Mouse (Mus musculus): Measurements from ENCODE around the gene Clpsl2.

The Clpsl2 gene

DNA sequence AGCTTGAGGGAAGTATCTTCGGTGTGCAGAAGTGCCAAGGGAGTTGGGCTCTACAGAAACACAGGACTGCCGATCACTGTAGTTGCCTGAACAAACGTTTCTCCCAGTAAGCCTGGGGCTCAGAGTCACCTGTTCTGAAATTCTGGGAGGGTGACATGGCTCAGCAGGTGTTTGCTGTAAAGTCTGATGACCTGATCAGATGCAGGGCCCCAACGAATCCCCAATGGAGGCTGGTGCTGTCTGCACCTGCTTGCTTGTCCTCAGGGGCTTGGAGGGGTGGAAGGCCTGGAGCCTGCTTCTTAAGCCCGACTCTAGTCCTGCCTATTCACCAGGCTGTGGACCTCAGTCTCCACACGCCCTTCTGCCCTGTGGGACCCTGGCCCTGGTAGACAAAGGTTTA, 8.6 kb downstream of the Clpsl2 start:
- DNase-seq (ENCODE audit: inconsistent ontology term) = no peak

DNA sequence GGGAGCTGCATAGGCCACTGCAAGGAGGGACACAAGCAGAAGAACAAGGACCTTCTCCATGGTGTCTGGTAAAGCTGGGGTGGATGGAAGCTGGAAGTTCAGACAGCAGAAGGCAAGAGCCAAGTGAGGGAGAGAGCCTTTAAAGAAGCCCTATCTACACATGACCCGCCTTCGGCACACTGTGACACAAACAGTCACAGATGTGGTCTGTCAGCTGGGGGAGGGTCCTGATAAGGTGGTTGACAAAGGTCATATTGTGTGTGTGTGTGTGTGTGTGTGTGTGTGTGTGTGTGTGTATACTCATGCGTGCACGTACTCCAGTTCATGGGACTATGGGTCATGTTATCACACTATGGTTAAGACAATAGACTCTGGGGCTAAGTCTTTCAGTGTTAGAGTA, 11.4 kb downstream of the Clpsl2 start, which contains the start of gene Clps:
Gene Clps, minus strand, starts transcription at position 169 of the 400 bp plus-strand sequence.
- no peak for DNase-seq (ENCODE audit: inconsistent ontology term)

DNA sequence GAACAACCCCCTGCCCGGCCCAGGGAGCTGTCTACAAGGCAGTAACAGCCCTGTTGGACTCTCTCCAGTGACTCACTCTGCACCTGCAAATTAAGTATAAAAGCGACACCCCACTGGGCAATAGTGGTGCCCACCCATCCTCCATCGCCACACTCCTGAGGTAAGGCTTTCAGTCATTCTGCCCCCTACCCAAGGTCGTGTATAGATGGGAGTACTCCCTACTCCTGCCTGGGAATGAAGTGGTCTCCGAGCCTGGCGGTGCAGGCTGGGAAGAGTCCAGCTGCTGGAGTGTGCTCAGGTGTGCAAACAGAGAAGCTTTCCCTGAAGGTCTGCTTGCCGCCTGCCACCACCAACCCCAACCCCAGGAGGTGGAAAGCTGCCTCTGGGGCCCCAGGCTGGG, 12.4 kb downstream of the Clpsl2 start:
- DNase-seq (ENCODE audit: inconsistent ontology term) = no peak

DNA sequence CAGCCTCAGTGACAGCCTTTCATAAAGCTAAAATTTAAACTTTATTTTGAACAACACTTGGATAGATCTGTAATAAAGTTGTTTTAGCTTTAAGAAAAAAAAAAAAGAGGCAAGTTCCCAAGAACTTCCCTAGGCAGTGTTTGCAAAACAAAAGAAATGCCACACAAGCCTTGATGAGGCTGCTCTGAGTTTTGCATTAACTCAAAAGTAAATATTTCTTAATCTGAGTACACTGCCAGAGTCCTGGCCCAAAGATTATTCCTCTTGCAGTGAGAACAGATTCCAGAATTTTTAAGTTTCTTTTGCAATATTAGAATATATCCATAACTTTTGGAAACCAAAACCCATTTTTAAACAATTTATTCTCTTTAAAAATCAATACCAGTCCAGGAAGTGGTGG, 16.0 kb downstream of the Clpsl2 start:
- no peak for DNase-seq (ENCODE audit: inconsistent ontology term)

DNA sequence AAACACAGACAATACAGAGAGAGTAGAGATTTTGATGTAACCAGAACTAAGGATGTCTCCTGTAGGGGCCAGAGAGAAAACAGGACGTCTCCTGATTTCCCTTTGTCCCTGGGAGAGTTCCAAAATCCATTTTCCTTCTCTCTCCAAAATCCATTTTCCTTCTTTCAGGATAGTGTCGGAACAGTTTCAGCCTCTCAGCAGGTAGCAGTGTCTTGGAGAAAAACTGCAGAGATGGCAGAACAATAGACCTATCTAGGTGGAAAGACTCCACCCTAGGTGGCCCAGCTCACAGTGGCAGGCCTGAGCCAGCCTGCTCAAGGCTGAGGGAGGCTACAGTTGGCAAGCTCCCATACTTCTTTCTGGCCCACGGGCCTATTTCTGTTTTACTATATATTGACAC, 18.3 kb downstream of the Clpsl2 start:
- no peak for DNase-seq (ENCODE audit: inconsistent ontology term)

DNA sequence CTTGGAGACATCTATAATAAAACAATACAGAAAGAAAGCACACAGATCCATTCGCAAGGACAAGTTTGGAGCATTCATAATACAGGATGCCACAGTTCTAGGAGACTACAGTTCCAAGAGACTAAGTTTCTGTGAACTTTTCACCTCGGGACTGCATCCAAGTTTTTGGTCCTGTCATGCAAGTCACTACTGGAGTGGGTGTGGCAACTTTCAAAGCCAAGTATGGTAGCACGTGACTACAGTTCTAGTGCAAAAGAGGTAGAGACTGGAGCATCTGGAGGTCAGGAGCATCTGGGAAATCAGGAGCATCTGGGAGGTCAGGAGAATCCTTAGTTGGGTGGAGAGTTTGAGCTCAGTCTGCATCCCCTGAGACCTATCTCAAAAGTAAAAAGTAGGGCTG, 22.7 kb downstream of the Clpsl2 start:
- DNase-seq (ENCODE audit: inconsistent ontology term) = no peak

DNA sequence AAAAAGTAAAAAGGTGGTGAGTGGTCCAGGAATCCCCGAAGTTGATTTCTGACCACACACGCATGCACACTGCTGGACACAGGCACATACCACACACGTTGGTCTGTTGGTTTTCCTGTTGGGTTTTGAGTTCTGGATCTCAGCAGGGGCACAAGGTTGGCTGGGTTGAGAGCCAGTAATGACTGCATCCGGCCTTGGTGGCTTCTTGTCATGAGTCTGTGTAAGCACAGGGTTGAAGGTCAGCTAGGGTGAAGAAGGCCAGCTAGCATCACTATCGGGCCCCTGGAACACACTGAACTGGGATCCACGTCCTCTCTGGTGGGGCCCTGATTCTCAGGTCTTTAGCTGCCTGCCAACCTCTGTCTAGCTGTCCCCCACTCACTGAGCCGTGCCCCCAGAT, 23.3 kb downstream of the Clpsl2 start:
- DNase-seq (ENCODE audit: inconsistent ontology term) = no peak

DNA sequence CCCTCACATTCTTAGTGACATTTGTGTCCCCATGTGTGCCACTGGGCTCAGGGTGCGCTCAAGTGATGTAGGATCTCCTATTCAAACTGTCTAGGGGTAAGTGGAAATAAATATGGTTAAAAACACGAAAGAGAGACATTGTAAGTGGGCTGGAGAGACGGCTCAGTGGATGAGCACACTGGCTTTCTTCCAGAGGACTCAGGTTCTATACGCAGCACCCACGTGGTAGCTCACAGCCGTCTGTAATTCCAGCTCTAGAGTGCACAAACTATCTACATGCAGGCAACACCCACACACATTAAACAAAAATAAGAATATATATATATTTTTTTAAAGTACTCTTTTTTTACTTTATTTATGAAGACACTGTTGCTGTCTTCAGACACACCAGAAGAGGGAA, 23.7 kb downstream of the Clpsl2 start:
- no peak for DNase-seq (ENCODE audit: inconsistent ontology term)

DNA sequence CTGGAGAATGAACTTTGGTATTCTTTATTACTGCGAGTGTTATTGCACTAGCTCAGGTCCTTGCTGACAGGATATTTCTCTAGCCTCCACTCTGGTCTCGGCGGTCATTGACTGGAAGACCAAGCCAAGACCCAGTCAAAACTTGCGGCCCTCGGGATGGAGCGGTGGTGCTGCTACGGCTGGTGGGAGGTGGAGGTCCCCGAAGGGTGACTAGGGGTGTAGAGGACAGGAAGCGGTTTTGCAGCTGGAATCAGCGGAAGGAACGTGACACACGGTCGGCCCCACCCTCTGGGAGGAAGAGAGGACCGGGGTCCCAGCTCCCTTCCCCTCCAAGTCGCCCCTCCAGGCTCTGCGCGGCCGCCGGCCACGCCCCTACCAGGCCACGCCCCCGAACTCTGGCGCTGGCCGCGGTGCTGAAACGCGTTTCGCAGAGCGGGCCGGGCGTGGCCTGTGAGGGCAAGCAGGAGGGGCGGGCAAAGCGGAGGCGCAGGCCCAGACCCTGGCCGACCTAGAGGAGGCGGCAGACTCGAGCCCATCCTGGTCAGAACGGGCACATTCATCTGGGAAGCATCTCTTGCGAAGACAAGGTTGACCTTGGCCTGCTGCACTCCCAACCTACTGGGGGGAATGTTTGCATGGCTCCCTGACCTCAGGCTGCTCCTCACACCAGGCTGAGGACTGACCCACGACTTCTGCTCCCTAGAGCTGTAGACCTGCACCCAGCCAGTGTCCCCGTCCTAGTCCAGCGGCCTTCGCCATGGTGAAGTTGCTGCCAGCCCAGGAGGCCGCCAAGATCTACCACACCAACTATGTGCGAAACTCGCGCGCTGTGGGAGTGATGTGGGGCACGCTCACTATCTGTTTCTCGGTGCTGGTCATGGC, 26.3 kb downstream of the Clpsl2 start, which contains the start of gene Lhfpl5:
Gene Lhfpl5, plus strand, starts transcription at position 398 of the 882 bp plus-strand sequence.
- DNase-seq (ENCODE audit: inconsistent ontology term) = peak; percentile 51

DNA sequence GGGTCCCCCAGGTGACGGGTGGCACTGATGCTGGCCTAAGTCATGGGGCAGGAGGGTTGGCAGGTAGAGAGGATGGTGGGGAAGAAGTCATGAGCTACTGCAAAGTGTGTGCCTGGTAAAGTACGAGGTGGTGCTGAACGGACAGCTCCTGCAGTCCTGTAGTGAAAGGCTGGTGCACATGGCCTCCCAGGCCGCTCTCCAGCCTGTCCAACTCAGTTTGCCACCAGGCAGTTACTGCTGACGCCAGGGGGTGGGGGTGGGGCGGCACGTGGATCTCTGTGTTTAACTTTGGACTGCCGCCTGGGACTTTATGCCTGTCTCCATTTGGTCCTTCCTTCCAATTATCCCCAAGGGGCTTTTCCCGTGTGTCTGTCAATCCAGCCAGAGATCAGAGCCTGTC, 31.2 kb downstream of the Clpsl2 start:
- peak; percentile 61 for DNase-seq (ENCODE audit: inconsistent ontology term)

DNA sequence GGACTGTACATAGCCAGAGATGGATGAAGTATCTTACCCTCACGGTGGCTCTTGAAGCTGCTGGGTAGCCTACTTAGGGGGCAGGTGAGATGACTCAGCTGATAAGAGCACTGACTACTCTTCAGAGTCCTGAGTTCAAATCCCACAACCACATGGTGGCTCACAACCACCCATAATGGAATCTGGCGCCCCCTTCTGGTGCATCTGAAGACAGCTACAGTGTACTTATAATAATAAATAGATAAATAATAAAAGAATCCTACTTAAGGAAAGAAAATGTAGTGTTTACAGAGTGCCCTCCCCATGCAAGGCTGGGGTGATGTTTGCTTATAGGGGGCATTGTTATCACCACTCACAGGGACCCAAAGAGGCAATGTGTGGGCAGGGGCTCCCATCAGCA, 31.8 kb downstream of the Clpsl2 start:
- DNase-seq (ENCODE audit: inconsistent ontology term) = no peak

DNA sequence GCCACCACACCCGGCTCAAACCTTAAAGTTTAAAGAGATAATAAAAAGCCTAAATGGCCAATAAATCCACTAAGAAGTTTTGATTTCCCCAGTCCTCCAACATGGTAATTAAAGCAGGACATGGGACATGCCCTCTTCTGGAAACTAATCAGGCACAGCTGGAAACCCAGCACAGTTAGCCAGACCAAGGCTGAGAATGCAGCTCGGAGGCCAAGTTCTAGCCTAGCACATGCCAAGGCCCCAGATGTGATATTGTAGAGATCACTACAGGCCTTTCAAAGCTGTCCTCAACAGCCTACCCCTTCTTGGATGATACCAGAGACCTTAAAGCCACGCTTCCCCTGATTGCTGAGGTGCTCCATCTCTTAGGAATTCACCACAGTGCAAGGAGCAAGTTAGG, 37.3 kb downstream of the Clpsl2 start:
- no peak for DNase-seq (ENCODE audit: inconsistent ontology term)

DNA sequence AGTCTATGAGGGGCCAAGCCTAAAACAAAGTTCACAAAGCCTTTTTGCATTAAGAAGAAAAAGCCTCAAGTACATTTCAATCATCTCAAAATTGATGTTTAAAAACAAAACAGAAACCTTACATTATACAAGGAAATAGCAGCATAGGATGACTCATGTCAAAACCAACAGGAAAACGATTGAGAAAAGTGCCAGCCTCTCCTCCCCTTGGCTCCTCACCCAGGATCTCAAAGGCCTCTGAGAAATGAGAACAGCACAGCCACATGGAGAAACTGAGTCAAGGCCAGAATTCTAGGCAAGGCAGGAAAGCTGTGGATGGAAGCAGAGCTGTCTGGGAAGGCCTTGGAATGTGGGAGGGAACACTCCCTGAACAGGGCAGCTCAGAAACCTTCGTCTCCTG, 39.4 kb downstream of the Clpsl2 start:
- DNase-seq (ENCODE audit: inconsistent ontology term) = no peak

DNA sequence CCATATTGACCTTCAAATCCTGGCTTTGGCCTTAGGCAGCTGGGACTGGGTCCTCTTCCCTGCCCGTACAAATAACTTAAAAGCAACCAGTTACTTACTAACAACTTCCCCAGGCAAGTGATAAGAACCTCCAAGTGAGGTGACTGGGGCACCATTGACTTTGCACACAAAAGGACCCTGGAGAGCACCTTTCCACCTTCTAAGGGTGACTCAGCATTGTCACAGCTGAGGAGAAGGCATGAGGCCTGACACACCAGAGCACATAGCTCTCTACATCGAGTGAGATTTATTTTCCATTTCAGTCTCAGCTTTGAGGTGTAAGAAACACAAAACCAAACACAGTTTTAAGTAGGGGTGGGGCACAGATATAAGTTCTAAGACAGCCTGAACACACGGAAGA, 41.4 kb downstream of the Clpsl2 start:
- DNase-seq (ENCODE audit: inconsistent ontology term) = no peak

DNA sequence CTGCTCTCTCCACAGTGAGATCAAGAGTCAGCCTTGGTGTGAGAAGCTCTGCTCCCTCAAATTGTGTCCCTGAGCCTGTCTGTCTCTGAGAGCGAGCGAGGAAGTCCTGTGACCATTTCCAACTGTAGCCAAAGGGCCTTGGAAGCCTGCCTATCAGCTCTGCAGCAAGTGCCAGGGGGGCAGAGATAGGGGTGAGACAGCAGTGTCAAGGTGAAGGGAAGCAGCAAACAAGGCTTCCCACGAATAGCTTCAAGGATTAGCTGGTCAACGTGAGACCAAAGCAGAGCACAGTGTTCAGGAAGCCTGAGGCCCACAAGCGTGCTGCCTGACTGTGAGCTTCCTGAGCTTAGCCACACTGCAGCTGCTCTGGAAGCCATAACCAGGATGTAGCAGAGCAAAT, 42.3 kb downstream of the Clpsl2 start:
- DNase-seq (ENCODE audit: inconsistent ontology term) = no peak

DNA sequence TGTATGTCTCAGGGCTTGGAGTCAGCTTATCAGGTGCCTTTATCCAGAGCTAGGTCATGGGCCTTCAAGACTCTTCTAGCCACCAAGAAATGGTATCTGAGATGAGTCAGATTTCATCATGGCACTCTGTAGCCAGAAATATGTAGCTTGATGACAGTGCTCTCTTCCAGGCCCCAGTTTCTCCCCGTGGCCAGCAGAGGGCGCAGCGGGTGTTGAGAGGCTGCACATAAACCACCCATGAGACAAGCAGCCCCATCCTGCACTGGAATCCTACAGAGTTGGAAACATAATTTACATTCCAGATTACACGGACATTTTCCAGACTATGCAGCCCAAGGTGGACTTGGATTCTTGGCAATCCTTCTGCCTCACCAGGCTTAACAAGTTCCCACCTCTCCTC, 43.8 kb downstream of the Clpsl2 start:
- DNase-seq (ENCODE audit: inconsistent ontology term) = peak; percentile 79

DNA sequence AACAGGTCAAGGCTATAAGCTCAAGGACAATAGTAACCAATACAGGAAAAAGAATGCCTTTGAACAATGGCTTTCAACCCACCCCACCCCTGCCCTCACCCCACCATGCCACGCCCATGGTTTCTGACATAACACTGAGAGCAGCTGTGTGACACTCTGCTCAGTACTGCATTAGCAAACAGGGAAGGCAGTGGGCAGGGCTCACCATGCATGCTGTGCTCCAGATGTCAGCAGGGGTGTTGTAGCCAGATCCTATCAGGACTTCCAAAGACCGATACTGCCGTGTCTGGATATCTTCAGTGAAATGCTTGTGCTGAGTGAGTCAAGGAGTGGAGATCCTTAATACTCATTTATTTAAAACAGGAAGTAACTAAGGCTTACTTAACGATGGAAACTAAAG, 44.8 kb downstream of the Clpsl2 start:
- no peak for DNase-seq (ENCODE audit: inconsistent ontology term)

DNA sequence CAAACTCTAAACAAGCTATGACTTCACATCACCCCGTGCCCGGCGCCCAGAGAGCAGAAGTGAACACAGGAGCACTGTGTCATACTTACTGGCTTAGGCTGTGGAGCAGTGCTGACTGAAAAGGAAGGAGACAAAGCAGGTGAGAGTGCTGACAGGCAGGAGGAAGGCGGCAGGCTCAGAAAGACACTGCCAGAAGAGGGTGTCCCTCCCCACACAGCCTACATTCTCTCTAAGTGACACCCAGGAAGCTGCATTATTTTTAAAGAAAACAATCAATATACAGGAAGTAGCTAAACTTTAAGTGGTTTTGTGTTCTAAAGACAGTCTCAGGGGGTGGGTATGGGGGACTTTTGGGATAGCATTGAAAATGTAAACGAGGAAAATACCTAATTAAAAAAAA, 51.6 kb downstream of the Clpsl2 start:
- no peak for DNase-seq (ENCODE audit: inconsistent ontology term)

DNA sequence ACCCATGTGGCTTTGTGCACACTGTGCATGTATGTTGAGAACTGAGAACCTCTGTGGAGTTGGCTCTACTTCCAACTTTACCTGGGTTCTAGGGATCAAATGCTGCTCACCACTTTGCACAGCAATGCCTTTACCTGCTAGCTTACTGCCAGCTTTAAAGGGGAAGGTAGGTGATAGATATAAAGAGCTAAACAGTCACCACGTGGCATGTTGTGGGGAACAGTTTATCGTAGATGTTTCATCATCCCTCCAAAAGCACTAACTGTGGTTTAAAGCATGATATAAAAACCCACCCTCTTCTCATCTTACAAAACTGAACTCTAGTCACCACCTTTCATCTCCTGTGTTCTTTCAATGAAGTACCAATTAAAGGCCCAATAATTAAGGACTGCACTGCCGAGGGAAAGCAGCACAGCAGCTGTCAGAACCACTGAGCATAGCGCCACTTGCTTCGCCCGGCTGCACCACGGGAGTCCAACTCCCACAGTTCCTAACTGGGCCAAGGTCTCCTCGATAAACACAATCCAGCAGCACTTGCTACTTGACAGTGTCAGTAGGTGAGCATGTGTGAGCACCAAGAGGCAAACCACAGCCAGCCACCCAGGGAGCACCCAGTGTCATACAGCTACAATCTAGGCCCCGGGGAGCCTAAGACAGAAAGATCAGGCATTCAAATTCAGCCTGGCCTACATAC, 52.5 kb downstream of the Clpsl2 start:
- DNase-seq (ENCODE audit: inconsistent ontology term) = peak; percentile 11

Data from Muller cell, postnatal 12 days (primary cell).